Mouse (Mus musculus): Measurements from ENCODE around the gene Akap2. TPM values are rescaled to one million over a fixed set of nuclear protein-coding genes. Genes with fewer than 3 reads are reported as not detected.

The Akap2 gene
- polyA plus RNA-seq, 1 experiment from 2014 or later = 19.6 TPM

DNA sequence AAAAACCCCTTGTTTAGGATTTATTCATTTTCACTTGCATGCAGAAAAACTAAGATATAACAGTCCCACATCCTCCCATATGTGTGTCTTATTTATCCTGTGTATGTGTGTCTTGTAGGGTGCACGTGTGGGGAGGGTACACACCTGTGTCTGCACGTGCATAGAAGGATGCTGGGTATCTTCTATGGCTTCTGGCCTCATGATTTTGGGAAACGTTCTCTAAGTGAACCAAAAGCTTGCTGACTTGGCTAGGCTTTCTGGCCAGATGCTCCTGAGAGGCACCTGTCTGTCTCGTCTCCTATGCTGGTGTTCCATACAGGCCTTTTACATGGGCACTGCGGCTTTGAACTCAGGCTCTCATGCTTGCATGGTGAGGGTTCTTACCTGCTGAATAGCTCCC, 105.2 kb downstream of the Akap2 start:
- no peak overlapping the region for H3K4me2 ChIP-seq (replicated peaks)
- no peak for ATAC-seq (ENCODE audit: low FRiP score, low read depth)
- WGBS = 85% methylated on average over 5 of the region's 5 CpGs
- H3K9me3 ChIP-seq = no peaks in the 10 kb centered on the region
- no peak overlapping the region for H3K27ac ChIP-seq (replicated peaks)
- peaks cover 29% of the 10 kb centered on the region for H3K4me1 ChIP-seq
- peaks cover 44% of the 10 kb centered on the region for H3K27me3 ChIP-seq
- no peaks in the 10 kb centered on the region for H3K36me3 ChIP-seq
- no peak overlapping the region for H3K9ac ChIP-seq (replicated peaks)
- H3K4me3 ChIP-seq = no peak overlapping the region

DNA sequence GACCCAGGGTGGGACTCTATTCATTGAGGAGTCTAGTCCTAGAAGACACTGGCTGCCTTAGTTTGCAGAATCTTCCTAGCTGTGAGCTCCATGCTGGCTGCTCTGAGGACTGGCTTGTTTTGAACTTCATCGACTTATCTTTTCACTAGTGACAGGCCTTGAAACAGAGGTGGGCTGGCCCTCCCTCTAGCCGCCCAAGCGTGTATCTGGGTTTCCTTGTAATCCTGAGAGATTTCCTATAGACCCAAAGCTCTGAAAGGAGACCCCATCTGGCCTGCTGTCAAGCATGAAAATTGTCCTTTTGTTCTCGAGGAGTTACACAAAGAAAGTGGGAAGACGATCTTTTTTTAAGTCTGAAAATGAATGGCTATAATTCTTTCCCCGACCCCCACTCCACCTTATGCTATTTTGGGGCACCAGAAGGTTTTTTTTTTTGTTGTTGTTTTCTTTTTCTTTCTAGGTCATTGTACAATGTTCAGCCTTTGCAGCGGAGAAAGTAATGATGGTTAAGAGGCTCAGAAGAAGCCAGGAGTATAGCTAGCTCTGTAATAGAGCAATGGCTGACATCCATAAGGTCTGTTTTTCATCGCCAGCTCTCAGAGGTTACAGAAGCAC, 107.3 kb downstream of the Akap2 start:
- Histone ChIP-seq H3K9ac (replicated peaks) (no peak overlapping the region), H3K4me1 (peaks cover 29% of the 10 kb centered on the region), H3K36me3 (no peaks in the 10 kb centered on the region), H3K27ac (replicated peaks) (peak overlapping the region; percentile 49), H3K4me3 (no peak overlapping the region), H3K9me3 (no peaks in the 10 kb centered on the region), H3K4me2 (replicated peaks) (peak overlapping the region; percentile 9; the same call in 1 of the 2 replicates), H3K27me3 (peaks cover 57% of the 10 kb centered on the region)
- ATAC-seq (ENCODE audit: low FRiP score, low read depth) = peak; percentile 88
- WGBS = 12% methylated on average over 8 of the region's 8 CpGs

GRCm38 (mm10) chr4:57826272-57826671, 108.8 kb downstream of the Akap2 start:
- Histone ChIP-seq H3K36me3 (no peaks in the 10 kb centered on the region), H3K4me2 (replicated peaks) (no peak overlapping the region), H3K4me1 (peaks cover 27% of the 10 kb centered on the region), H3K9ac (replicated peaks) (no peak overlapping the region), H3K4me3 (no peak overlapping the region), H3K27ac (replicated peaks) (no peak overlapping the region), H3K9me3 (no peaks in the 10 kb centered on the region), H3K27me3 (peaks cover 58% of the 10 kb centered on the region)
- no peak for ATAC-seq (ENCODE audit: low FRiP score, low read depth)
- WGBS = 93% methylated on average over 7 of the region's 7 CpGs

DNA sequence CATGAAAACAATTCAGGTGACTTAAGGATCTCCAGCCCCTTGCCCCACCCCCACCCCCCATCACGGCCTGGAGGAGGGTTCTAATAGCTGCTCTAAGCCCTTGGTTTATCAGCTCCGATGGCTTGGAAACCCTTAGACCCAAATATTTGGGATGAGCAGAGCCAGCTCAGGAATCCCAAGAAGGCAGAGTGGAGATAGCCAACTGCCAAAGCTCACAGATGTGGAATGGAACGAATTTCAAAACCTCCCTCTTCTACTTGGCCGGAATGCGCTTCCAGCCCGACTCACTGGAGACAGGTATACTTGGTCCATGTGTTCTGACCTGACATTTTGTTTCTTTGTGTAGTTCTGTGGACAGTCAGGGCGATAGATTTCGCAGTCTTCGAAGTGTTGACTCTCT, 111.7 kb downstream of the Akap2 start:
- Histone ChIP-seq H3K4me3 (no peak overlapping the region), H3K27ac (replicated peaks) (no peak overlapping the region), H3K36me3 (no peaks in the 10 kb centered on the region), H3K27me3 (peaks cover 45% of the 10 kb centered on the region), H3K4me2 (replicated peaks) (no peak overlapping the region), H3K9me3 (no peaks in the 10 kb centered on the region), H3K9ac (replicated peaks) (no peak overlapping the region), H3K4me1 (peaks cover 17% of the 10 kb centered on the region)
- no peak for ATAC-seq (ENCODE audit: low FRiP score, low read depth)
- 73% methylated on average over 9 of the region's 9 CpGs for WGBS

DNA sequence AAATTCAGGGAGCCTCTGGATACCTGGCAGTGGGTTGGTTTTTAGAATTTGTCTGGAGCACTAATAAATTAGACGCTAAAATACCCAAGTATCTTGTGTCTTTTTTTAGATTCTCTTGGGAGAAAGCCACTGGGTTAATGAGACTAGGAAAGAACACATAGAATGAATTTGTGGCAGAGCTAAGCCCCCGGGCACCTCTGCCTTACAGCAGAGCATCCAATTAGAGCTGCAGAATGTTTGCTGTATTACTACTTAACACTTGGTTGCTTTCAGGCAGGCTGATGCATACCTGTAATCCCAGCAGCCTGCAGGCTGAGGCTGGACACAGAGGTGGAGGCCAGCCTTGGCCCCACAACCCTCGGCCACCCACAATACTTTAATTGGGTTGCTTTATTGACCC, 112.3 kb downstream of the Akap2 start:
- Histone ChIP-seq H3K27me3 (peaks cover 45% of the 10 kb centered on the region), H3K4me3 (no peak overlapping the region), H3K4me1 (peaks cover 11% of the 10 kb centered on the region), H3K27ac (replicated peaks) (no peak overlapping the region), H3K9ac (replicated peaks) (no peak overlapping the region), H3K9me3 (no peaks in the 10 kb centered on the region), H3K36me3 (no peaks in the 10 kb centered on the region), H3K4me2 (replicated peaks) (no peak overlapping the region)
- WGBS = 72% methylated on average over 3 of the region's 3 CpGs
- peak; percentile 70 for ATAC-seq (ENCODE audit: low FRiP score, low read depth)

DNA sequence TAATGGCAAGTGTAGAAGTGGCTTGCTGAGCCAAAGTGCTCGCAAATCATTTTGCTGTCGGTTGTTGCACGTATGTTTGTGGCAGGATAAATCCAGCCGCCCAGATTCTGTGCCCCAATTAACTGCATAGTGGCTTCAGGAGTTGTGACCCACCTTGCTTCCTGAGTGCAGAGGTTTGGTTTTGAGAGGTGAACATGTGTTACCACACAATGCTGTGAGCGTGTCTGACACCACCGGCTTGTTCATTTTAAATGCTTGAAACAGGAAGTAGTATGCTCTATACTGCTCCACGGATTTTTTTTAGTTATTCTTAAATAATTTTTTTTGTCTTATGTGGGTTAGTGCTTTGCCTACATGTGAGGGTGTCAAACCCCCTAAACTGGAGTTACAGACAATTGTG, 114.9 kb downstream of the Akap2 start:
- no peak overlapping the region for H3K9ac ChIP-seq (replicated peaks)
- no peaks in the 10 kb centered on the region for H3K36me3 ChIP-seq
- 68% methylated on average over 7 of the region's 7 CpGs for WGBS
- no peaks in the 10 kb centered on the region for H3K9me3 ChIP-seq
- H3K27me3 ChIP-seq = peaks cover 28% of the 10 kb centered on the region
- ATAC-seq (ENCODE audit: low FRiP score, low read depth) = no peak
- no peak overlapping the region for H3K4me2 ChIP-seq (replicated peaks)
- H3K27ac ChIP-seq (replicated peaks) = no peak overlapping the region
- H3K4me1 ChIP-seq = 0 out of 2 replicates have a peak, but pooled peaks cover 3% of the 10 kb centered on the region
- H3K4me3 ChIP-seq = no peak overlapping the region

DNA sequence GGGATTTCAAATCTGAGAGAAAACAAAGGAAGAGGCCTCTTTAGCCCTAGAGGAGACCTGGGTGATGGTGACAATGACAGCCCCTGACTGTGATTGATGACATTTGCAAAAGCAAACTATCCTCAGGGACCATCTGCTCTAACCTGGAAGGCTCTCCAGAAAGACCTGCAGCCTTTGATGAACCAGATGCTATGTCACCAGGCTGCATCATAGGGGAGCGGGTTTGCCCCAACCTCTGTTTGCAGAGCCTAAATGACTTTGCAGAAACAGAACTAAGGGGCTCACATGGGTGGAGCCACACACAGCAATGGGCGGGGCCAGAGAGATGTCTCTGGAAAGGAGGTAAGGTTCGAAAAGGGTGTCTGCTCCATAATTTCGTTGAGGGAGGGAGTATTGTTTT, 115.6 kb downstream of the Akap2 start:
- Histone ChIP-seq H3K4me2 (replicated peaks) (no peak overlapping the region), H3K9me3 (no peaks in the 10 kb centered on the region), H3K9ac (replicated peaks) (no peak overlapping the region), H3K36me3 (no peaks in the 10 kb centered on the region), H3K27me3 (peaks cover 21% of the 10 kb centered on the region), H3K4me3 (no peak overlapping the region), H3K27ac (replicated peaks) (no peak overlapping the region), H3K4me1 (0 out of 2 replicates have a peak, but pooled peaks cover 3% of the 10 kb centered on the region)
- 82% methylated on average over 4 of the region's 4 CpGs for WGBS
- no peak for ATAC-seq (ENCODE audit: low FRiP score, low read depth)

DNA sequence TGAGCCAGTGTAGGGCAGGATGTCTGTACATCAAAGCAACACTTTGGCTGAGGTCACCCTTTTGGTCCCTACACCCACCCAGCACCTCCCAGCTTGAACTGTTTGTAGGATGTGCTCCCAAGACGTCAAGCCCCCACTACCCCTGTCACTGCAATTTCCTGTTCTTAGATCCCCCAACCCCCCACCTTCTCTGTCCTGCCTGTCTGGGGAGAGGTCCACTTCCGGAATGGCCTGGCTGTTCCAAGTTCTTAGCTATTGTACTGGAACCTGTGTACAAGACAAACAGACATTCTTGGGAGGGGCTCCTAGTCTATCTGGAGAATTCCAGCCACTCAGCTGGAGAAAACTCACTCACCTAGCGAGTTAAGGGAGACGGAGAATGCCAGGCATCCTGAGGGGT, 116.7 kb downstream of the Akap2 start:
- no peaks in the 10 kb centered on the region for H3K36me3 ChIP-seq
- no peak for ATAC-seq (ENCODE audit: low FRiP score, low read depth)
- H3K4me2 ChIP-seq (replicated peaks) = no peak overlapping the region
- 73% methylated on average over 4 of the region's 4 CpGs for WGBS
- no peak overlapping the region for H3K27ac ChIP-seq (replicated peaks)
- 0 out of 2 replicates have a peak, but pooled peaks cover 3% of the 10 kb centered on the region for H3K4me1 ChIP-seq
- no peak overlapping the region for H3K4me3 ChIP-seq
- H3K27me3 ChIP-seq = peaks cover 14% of the 10 kb centered on the region
- H3K9ac ChIP-seq (replicated peaks) = no peak overlapping the region
- no peaks in the 10 kb centered on the region for H3K9me3 ChIP-seq

DNA sequence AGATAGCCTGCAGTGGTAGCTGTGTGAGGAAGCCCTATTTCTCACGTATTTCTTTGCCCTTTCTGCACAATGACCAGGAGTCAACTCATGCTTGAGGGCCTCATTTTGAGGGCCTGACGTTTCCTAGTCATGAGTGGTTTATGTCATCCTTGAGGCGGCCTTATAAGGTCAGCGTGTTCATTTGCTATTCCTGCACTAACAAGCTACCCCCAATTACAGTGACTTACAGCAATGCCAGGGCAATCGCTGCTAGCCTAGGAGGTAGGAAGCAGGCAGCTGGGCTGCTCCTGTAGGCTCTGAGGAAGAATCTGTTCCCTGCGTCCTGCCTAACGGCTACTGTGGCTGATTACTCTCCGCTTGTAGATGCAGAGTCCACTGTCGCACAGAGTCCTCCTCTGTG, 119.6 kb downstream of the Akap2 start:
- H3K4me1 ChIP-seq = no peaks in the 10 kb centered on the region
- no peak overlapping the region for H3K9ac ChIP-seq (replicated peaks)
- no peaks in the 10 kb centered on the region for H3K36me3 ChIP-seq
- H3K4me2 ChIP-seq (replicated peaks) = no peak overlapping the region
- no peak overlapping the region for H3K4me3 ChIP-seq
- H3K27me3 ChIP-seq = peaks cover 8% of the 10 kb centered on the region; the same call in 1 of the 2 replicates
- H3K9me3 ChIP-seq = no peaks in the 10 kb centered on the region
- H3K27ac ChIP-seq (replicated peaks) = no peak overlapping the region
- 76% methylated on average over 9 of the region's 9 CpGs for WGBS
- ATAC-seq (ENCODE audit: low FRiP score, low read depth) = no peak

GRCm38 (mm10) chr4:57839343-57839742, 121.9 kb downstream of the Akap2 start:
- Histone ChIP-seq H3K36me3 (no peaks in the 10 kb centered on the region), H3K27ac (replicated peaks) (no peak overlapping the region), H3K4me1 (peaks cover 1% of the 10 kb centered on the region; the same call in 1 of the 2 replicates), H3K4me2 (replicated peaks) (no peak overlapping the region), H3K4me3 (no peak overlapping the region), H3K9me3 (no peaks in the 10 kb centered on the region), H3K27me3 (0 out of 2 replicates have a peak, but pooled peaks cover 8% of the 10 kb centered on the region), H3K9ac (replicated peaks) (no peak overlapping the region)
- WGBS = 74% methylated on average over 4 of the region's 4 CpGs
- ATAC-seq (ENCODE audit: low FRiP score, low read depth) = no peak

DNA sequence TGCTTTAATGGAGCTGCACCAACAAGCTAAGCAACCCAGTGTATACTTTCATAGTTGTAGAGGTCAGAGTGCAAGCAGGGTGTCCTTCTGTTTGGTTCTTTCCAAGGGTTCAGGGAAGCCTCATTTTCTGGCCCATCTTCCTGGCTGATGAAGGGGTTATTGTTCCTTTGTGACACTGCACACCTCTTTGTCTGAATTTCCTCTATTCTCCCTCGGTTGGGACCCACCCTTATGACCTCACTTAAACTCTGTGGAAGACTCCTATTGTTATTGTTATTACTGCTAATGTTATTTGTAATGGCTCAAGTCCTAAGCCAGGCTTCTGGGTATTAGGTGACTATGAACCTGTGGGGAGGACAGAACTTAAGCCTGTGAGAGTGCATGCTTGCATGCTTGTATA, 124.5 kb downstream of the Akap2 start:
- peaks cover 21% of the 10 kb centered on the region; the same call in 1 of the 2 replicates for H3K27me3 ChIP-seq
- no peaks in the 10 kb centered on the region for H3K9me3 ChIP-seq
- 8% methylated on average over 1 of the region's 1 CpGs for WGBS
- no peak for ATAC-seq (ENCODE audit: low FRiP score, low read depth)
- no peaks in the 10 kb centered on the region for H3K36me3 ChIP-seq
- H3K4me1 ChIP-seq = peaks cover 26% of the 10 kb centered on the region
- no peak overlapping the region for H3K27ac ChIP-seq (replicated peaks)
- H3K9ac ChIP-seq (replicated peaks) = no peak overlapping the region
- H3K4me2 ChIP-seq (replicated peaks) = no peak overlapping the region
- no peak overlapping the region for H3K4me3 ChIP-seq

- Histone ChIP-seq H3K9me3 (no peaks in the 10 kb centered on the region), H3K4me2 (replicated peaks) (no peak overlapping the region), H3K27ac (replicated peaks) (no peak overlapping the region), H3K4me1 (peaks cover 33% of the 10 kb centered on the region), H3K36me3 (no peaks in the 10 kb centered on the region), H3K27me3 (peaks cover 29% of the 10 kb centered on the region; the same call in 1 of the 2 replicates), H3K9ac (replicated peaks) (no peak overlapping the region), H3K4me3 (no peak overlapping the region)
- ATAC-seq (ENCODE audit: low FRiP score, low read depth) = no peak
- WGBS = 88% methylated on average over 11 of the region's 11 CpGs
Observed at GRCm38 (mm10) chr4:57842472-57843305, 125.2 kb downstream of the Akap2 start.
